Mouse (Mus musculus) urinary bladder, postnatal 4 days (tissue): Measurements from ENCODE around the gene Cdc26.

ENCODE experiments used
- DNase-seq, 2 experiments: peaks; one replicate each; pipeline ENCODE4 v3.0.0; 2021 to 2022; ENCODE audit warnings: low spot score in 2 of 2

Gene Cdc26

DNA sequence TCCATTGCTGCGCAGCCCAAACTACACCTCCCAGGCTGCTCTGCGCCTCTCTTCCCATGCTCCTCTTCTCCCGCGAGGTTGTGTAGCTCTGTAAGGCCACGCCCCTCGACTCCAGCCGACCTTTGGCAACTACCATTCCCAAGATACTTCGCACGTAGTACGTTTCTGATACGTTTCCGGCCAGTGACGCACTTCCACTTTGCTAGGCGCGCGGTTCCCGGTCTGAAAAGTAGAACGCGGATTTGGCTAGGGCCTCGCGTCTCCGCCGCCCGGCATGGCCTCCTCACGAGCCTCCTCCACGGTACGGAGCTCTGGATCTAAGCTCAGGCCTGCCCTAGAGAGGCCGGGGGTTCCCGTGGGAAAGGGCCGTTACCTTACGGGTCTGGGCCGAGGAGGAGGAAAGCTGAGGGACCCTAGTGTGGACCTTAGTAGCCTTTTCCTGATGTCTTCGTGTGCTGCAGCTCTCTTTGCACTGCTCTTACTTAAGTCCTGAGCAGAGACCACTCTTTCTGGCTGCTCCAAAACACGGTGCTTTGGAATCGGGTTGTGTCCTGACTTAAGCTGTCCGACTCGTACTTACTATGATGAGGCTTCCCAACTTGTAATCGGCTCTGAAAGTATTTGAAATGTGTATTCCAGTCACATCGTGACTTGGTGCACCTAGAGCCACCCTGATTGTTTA is at the start of gene Cdc26, which contains the start of gene Prpf4:
Cdc26 (minus strand) TSS at position 42 of the 682 bp plus-strand sequence.
Prpf4 (plus strand) TSS at position 197 of the 682 bp plus-strand sequence.
- DNase-seq, result peak; percentile 93 to 97

DNA sequence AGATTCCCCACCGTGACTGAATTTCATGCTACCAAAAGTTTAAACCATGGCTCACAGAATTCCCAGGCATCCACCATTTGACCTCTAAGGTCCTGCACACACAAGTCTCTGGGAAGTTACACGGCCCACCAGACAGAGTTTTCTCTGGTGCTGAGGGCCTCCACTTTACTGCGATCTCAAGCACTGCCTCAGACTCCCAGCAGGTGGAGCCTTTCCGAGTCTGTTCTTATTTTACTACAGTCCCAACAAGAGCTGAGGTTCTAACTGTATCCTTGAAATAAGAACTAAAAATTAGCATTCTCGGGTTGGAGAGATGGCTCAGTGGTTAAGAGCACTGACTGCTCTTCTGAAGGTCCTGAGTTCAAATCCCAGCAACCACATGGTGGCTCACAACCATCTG is 46.6 kb upstream of the Cdc26 start:
- DNase-seq, result no peak

DNA sequence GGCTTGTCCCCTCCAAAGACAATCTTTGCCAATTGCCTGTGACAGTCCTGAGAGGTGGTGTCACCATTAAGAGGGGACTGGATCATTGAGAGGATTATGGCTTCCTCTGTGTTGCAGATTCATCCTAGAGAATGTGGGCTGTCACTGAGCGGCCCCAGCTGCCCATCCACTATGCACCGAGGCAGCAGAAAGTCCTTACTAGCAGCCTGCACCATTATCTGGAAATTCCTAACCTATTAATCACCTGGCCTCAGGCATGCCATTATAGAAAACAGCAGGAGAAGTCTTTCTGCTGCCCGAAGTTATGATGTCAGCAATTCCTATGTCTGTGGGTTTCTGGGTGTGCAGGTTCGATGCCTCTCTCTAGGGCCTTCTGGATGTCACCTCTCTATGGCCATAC is 32.5 kb upstream of the Cdc26 start:
- DNase-seq, result no peak

GRCm38 (mm10) chr4:62440544-62440943 is 32.1 kb upstream of the Cdc26 start:
- no peak for DNase-seq

GRCm38 (mm10) chr4:62439793-62440192 is 31.4 kb upstream of the Cdc26 start:
- DNase-seq, result no peak

DNA sequence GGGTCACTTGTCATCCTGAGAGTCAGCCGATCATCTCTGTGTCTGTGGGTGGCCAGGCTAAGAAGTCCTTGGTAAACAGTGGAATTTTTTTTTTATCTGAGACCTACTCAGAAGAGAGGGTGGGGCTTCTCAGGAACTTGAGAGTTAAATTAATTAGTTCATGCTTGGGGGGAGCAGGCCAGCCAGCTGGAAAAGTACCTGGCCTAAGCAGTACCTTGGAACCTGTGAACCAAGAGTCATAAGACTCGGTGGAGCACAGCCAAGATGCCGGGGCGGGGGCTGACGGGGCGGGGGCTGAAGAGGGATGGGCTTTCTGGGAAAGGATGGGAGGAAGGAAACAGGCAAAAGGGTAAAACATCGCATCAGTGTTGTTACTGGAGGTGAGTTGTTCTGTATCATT is 29.4 kb upstream of the Cdc26 start:
- no peak for DNase-seq

DNA sequence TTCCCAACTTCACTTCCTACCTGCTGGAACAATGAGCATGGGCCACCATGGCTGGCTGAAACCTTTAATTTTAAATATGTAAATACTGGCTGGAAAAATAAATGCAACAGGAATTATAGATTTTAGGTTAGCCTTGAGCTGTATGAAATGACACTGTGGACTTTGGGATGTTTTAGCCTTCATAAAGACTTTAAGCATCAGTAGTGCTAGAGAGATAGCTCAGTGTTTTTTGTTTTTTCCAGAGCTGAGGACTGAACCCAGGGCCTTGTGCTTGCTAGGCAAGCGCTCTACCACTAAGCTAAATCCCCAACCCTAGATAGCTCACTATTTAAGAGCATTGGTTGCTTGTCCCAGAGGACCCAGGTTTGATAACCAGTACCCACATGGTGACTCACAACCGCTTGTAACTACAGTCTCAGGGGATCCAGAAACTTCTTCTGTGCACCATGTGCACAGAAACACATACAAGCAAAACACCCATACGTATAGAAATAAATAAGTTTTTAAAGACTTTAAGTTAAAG is 28.9 kb upstream of the Cdc26 start:
- no peak for DNase-seq

DNA sequence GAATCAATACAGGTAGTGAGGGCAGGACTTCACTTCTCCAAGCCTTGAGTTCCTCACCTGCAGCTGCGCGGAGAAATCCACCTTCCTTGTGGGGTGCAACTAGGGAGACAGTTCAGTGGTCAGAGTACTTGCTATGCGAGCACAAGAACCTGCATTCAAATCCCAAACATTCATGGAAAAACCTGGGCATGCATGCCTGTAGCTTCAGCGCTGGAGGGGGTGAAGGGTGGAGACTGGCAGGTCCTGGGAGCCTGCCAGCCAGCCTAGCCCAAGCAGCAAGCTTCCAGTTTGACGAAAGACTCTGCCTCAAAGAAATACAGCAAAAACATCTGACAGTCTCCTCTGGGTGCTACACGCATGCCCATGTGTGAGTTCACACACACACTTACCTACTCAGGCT is 26.6 kb upstream of the Cdc26 start, which contains the start of gene Rnf183:
Rnf183 (minus strand) TSS at position 172 of the 400 bp plus-strand sequence.
- DNase-seq, result no peak

DNA sequence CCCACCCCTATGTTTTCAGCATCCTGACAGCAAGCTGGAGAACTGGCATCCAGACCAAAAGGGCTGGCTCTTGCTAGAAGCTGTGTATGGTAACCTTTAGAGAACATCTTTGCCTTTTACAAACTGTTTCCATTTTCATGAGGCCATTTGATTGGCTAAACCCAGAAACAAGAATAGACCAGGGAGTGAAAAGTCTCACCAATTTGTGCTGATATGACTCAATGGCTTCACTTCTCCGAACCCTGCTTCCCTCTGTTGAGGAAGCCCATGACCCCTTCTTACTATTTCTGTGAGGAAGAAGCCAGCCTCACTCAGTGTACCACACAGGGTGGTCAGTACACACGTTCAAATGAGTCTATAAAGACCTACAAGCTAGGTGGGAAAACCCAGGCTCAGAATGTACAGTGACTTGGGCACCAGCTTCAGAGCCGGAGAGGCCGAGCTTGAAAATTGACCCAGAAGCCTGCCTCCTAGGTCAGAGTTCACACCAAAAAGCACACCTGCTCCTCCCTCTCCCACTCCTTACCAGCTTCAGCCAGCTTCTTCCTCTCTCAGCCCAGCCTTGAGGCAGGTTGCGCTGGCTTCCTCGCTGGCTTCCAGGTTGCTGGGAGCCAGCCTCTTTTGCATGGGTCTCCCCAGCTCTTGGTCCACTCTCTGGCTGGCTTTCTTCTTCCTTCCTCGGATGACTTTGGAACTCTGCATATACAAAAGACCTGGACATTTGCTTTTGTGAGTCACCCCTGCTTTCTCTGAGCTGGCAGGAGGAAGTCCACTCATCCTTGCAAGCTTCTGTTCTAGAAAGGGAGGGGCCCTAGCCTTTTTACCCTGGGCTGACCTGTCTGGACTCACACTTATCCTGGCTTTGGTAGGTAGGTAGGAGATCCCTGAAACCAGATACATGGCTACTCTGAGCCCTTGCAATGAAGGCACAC is 25.8 kb upstream of the Cdc26 start:
- no peak for DNase-seq

- DNase-seq, result no peak
These were observed 23.1 kb upstream of the Cdc26 start for GRCm38 (mm10) chr4:62431522-62431921.

DNA sequence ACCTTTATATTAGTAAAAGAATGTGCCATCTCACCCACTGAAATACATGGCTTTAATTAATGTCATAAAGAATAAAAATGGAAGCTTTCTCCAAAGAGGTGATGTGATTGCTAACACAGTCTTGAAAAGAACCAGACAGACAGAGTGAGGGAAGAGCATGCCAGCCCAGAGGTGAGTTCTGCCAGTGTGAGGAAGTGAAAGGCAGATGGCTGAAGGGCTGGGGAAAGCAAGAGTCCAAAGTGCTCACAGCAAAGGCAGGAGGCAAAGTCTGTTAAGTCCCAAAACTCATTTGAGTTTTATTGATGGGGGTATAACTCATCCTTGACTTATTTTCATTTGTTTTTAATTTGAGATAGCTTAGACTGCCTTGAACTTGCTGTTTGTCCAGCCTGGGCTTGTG is 22.2 kb upstream of the Cdc26 start:
- DNase-seq, result no peak

DNA sequence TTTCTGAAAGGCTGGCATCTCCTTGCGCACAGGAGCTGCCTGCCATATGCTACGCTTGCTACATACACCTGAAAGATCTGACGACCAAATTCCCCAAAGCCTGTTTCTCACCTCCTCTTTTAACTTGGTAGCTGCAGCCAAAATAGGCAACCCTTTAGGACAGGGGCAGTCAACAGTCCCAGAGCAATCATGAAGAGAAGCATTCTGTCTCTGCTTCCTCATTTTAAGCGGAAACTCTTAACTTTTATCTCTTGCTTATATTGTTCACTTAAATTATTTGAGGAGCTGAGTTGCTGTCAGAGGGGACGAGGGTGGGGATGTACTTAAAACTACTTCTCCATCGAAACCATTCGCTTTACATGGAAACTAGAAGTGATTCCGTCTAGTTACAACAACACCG is 21.2 kb upstream of the Cdc26 start:
- DNase-seq, result no peak

GRCm38 (mm10) chr4:62427978-62428758 is 19.7 kb upstream of the Cdc26 start:
- no peak for DNase-seq

GRCm38 (mm10) chr4:62425891-62426290 is 17.4 kb upstream of the Cdc26 start:
- DNase-seq, result no peak

DNA sequence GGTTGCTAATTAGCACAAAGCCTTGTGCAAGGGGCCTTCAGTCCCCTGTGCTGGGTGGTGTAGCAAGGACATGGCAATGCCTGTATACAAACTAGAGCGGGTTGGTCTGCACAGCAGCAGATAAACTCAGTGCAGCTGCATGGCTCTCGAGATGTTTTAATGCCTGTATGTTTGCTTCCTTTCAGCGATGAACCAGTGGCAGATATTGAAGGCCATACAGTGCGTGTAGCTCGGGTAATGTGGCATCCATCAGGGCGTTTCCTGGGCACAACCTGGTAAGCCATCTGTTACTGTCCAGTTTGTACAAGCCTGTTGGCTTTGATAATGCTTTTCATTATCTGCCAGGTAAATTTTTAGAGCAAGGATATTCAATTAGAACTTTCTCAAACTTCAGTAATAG is 10.6 kb upstream of the Cdc26 start:
- no peak for DNase-seq

DNA sequence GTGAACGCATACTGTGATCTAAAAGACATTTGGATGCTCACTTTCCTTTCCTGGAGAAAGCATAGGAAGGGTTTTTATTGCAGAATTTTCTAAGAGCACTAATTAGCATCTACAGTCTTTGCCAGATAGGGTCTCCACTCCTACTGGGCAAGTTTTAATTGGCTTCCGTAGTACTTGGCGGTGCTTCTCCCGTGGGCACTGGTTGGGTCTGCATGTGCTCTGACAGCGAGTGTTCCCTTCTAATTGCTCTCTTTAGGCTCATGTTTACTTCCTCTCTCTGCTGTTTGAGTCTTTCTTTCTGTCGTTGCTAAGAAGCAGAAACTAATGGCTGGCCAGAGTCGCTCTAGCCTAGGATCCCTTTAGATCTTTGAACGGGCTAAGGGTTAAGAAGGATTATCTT is 10.0 kb upstream of the Cdc26 start:
- no peak for DNase-seq

DNA sequence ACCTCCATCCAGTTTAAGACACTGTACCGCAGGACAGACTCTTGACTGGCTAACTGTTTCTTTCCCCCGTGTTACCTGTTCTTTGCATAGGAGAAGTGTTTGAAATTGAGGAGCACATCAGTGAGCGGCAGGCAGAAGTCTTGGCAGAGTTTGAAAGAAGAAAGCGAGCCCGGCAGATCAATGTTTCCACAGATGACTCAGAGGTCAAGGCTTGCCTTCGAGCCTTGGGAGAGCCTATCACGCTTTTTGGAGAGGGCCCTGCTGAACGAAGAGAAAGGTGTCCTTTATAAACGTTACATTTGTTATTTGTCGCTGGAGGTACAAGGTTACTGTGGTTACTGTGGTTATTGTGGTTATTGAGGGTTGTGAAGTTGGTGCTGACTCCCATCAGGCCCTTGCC is 3.2 kb upstream of the Cdc26 start:
- DNase-seq, result no peak

GRCm38 (mm10) chr4:62410325-62410724 is 1.9 kb upstream of the Cdc26 start:
- no peak for DNase-seq

DNA sequence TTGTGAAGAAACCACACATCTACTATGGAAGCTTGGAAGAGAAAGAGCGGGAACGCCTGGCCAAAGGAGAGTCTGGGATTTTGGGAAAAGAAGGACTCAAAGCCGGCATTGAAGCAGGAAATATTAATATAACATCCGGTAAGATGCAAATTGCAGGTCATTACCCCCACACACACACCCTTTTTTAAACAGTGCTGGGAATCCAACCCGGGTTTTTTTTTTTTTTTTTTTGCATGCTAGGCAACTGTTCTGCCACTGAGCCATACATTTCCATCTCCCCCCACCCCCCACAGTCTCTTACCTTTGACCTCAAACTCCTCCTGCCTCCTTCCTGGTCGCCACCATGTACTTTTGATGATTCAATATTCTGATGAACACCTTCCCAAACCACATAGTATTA is 1.2 kb upstream of the Cdc26 start:
- DNase-seq, result no peak

GRCm38 (mm10) chr4:62407730-62408582 is 486 bp downstream of the Cdc26 start:
- DNase-seq, result peak in 1 of 2 experiments; percentile 35

DNA sequence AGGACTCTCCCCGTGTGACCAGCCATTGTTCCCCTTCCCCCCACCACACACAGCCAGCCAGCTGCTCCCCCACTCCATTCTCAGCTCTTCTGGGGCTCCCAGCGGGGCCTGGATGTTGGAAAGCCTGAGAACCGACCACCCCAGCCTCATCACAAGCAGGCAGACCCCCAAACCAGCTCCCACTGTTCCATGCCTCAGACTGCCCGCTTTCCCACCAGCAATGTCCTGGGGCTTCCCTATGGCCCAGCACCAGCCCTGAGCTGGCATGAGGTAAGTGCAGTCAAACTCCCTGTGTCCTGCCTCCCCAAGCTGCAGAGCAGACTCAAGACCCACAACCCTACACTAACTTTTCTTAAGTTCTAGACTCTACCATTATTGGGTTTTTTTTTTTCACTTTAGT is 2.3 kb downstream of the Cdc26 start:
- no peak for DNase-seq
